Mouse (Mus musculus) olfactory bulb, adult 2 months (tissue): ENCODE measurements around the gene Fam189a1.

Source experiments
- CTCF ChIP-seq: fragments of 200-500 bp; IDR thresholded peaks from 2 replicates; pipeline ENCODE4 v1.5.1; 2012; ENCODE audit warnings: low read depth, mild to moderate bottlenecking, low read length, moderate library complexity; ENCODE audit not compliant: insufficient read depth
- POLR2A ChIP-seq: fragments of 200-500 bp; IDR thresholded peaks from 2 replicates; pipeline ENCODE4 v1.6.1; 2012; ENCODE audit warnings: mild to moderate bottlenecking, low read depth, low read length, moderate library complexity; ENCODE audit not compliant: insufficient read depth

DNA sequence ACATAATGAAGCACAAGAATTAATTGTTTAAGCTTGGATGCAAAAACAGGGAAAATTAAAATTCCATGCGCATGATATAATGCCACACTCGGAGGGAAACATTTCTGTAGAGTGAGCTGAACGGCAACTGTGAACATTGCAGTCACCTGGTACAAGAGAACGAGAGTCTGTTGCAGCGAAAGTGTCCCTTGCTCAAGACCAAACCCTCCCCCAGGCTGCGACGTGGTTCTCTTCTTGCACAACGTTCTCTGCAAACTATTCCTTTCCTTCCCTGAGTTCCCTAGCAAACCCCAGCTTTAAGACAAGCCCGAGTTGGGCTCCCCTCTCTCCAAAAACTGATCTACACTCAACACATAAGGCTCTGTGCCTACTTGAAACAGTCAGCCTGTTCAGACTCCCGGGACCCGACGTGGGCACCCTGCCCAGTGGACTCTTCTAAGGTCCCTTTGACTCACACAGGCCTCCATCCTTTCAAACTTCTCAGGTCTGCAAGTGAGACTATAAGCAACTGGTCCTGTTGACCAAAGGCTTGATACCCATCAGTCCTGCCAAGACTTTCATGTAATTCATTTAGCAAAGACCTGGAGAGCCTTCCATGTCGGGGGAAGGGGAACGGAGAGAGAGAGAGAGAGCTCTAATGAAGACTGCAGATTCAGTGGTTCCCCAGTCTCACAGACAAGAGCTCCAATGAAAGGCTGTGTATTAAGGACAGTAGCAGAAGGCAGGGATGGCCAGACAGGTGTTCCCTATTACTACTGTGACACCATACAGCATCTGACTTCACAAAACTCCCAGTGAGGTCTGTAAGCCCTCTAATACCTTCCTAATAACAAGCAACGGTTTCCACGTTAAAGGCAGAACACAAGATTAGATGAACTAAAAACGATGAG is 51.9 kb downstream of the Fam189a1 start:
- TF ChIP-seq POLR2A (no peak), CTCF (no peak)
